Mouse (Mus musculus): ENCODE results near the gene Picalm. TPM values are rescaled to one million over a fixed set of nuclear protein-coding genes. Genes with fewer than 3 reads are reported as not detected.
"Not testable (repeated sequence)": the region's sequence is repeated elsewhere in the genome, so short reads cannot be mapped to it uniquely, and the experiment has no call there.

Gene Picalm
- total and polyA plus RNA-seq, 2 experiments, result 29.7 to 127 TPM

DNA sequence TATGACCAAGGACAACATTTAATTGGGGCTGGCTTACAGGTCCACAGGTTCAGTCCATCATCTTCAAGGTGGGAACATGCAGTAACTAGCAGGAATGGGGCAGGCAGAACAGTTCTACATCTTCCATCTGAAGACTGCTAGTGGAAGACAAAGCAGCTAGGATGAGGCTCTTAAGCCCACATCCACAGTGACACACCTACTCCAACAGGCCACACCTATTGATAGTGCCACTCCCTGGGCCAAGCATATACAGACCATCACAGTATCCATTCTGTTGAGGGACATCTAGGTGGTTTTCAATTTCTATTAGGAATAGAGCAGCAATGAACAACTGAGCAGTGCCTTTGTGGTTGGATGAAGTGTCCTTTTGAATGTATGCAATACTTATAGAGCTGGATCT is 80.9 kb downstream of the Picalm start:
- Histone ChIP-seq H3K27ac (replicated peaks; ENCODE audit: insufficient read depth, low read depth, low read length) (no peak overlapping the region), H3K4me3 (ENCODE audit: insufficient read depth, low read depth, low read length) (no peak overlapping the region), H3K79me2 (ENCODE audit: control insufficient read depth, insufficient read depth, low read length) (no peaks in the 10 kb centered on the region), H3K27me3 (ENCODE audit: control insufficient read depth, insufficient read depth, low read length) (no peaks in the 10 kb centered on the region), H3K9ac (ENCODE audit: low read depth, low read length) (no peak overlapping the region), H3K36me3 (ENCODE audit: control insufficient read depth, insufficient read depth, low read length) (peaks cover 27% of the 10 kb centered on the region), H3K4me1 (ENCODE audit: control insufficient read depth, insufficient read depth, low read length) (no peaks in the 10 kb centered on the region)
- DNase-seq (ENCODE audit: extremely low read depth, low read depth, low spot score), result no peak
- no peak for TF ChIP-seq CTCF (IDR thresholded peaks at IDR 0.05; ENCODE audit: low read depth, low read length)
- TF ChIP-seq POLR2A (IDR thresholded peaks at IDR 0.05; ENCODE audit: extremely low read depth, insufficient read depth, low read length), result no peak

- Histone ChIP-seq H3K4me1 (ENCODE audit: control insufficient read depth, insufficient read depth, low read length) (no peaks in the 10 kb centered on the region), H3K27me3 (ENCODE audit: control insufficient read depth, insufficient read depth, low read length) (no peaks in the 10 kb centered on the region), H3K36me3 (ENCODE audit: control insufficient read depth, insufficient read depth, low read length) (no peaks in the 10 kb centered on the region), H3K9ac (ENCODE audit: low read depth, low read length) (no peak overlapping the region), H3K79me2 (ENCODE audit: control insufficient read depth, insufficient read depth, low read length) (no peaks in the 10 kb centered on the region), H3K4me3 (ENCODE audit: insufficient read depth, low read depth, low read length) (no peak overlapping the region), H3K27ac (replicated peaks; ENCODE audit: insufficient read depth, low read depth, low read length) (no peak overlapping the region)
- DNase-seq (ENCODE audit: extremely low read depth, low read depth, low spot score), result no peak
- 84% methylated on average over 8 of the region's 8 CpGs for WGBS
- TF ChIP-seq POLR2A (IDR thresholded peaks at IDR 0.05; ENCODE audit: extremely low read depth, insufficient read depth, low read length) (no peak), CTCF (IDR thresholded peaks at IDR 0.05; ENCODE audit: low read depth, low read length) (no peak)
Observed at GRCm38 (mm10) chr7:90216511-90216910, 86.5 kb downstream of the Picalm start.

DNA sequence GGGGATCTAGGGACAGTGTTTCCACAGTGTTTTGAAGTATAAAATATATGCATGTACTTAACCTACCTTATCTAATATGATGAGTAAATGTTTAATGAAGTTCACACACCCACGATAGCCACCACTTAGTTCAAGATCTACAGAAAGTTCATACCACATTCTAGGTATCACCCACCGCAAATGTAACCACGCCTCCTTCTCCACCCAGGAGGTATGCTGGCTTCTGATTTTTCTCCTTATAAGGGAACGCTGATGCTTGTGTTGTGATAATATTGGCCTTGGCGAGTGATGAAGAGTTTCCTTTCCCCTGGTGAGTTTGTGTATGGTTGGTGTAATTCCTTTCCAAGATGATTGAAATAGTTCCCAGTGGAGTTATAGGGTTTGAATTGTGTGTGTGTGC is 88.1 kb downstream of the Picalm start:
- no peaks in the 10 kb centered on the region for H3K36me3 ChIP-seq (ENCODE audit: control insufficient read depth, insufficient read depth, low read length)
- no peak for DNase-seq (ENCODE audit: extremely low read depth, low read depth, low spot score)
- H3K27me3 ChIP-seq (ENCODE audit: control insufficient read depth, insufficient read depth, low read length), result no peaks in the 10 kb centered on the region
- no peaks in the 10 kb centered on the region for H3K4me1 ChIP-seq (ENCODE audit: control insufficient read depth, insufficient read depth, low read length)
- H3K27ac ChIP-seq (replicated peaks; ENCODE audit: insufficient read depth, low read depth, low read length), result no peak overlapping the region
- no peak overlapping the region for H3K4me3 ChIP-seq (ENCODE audit: insufficient read depth, low read depth, low read length)
- H3K9ac ChIP-seq (ENCODE audit: low read depth, low read length), result no peak overlapping the region
- no peak for TF ChIP-seq CTCF (IDR thresholded peaks at IDR 0.05; ENCODE audit: low read depth, low read length)
- no peak for TF ChIP-seq POLR2A (IDR thresholded peaks at IDR 0.05; ENCODE audit: extremely low read depth, insufficient read depth, low read length)
- 72% methylated on average over 5 of the region's 5 CpGs for WGBS
- H3K79me2 ChIP-seq (ENCODE audit: control insufficient read depth, insufficient read depth, low read length), result no peaks in the 10 kb centered on the region

GRCm38 (mm10) chr7:90221487-90221886 is 91.5 kb downstream of the Picalm start:
- WGBS, result 79% methylated on average over 2 of the region's 2 CpGs
- Histone ChIP-seq H3K36me3 (ENCODE audit: control insufficient read depth, insufficient read depth, low read length) (no peaks in the 10 kb centered on the region), H3K27ac (replicated peaks; ENCODE audit: insufficient read depth, low read depth, low read length) (no peak overlapping the region), H3K79me2 (ENCODE audit: control insufficient read depth, insufficient read depth, low read length) (no peaks in the 10 kb centered on the region), H3K27me3 (ENCODE audit: control insufficient read depth, insufficient read depth, low read length) (no peaks in the 10 kb centered on the region), H3K4me1 (ENCODE audit: control insufficient read depth, insufficient read depth, low read length) (no peaks in the 10 kb centered on the region), H3K9ac (ENCODE audit: low read depth, low read length) (no peak overlapping the region), H3K4me3 (ENCODE audit: insufficient read depth, low read depth, low read length) (no peak overlapping the region)
- no peak for TF ChIP-seq POLR2A (IDR thresholded peaks at IDR 0.05; ENCODE audit: extremely low read depth, insufficient read depth, low read length)
- no peak for TF ChIP-seq CTCF (IDR thresholded peaks at IDR 0.05; ENCODE audit: low read depth, low read length)
- no peak for DNase-seq (ENCODE audit: extremely low read depth, low read depth, low spot score)

GRCm38 (mm10) chr7:90228075-90228474 is 98.1 kb downstream of the Picalm start:
- Histone ChIP-seq H3K79me2 (ENCODE audit: control insufficient read depth, insufficient read depth, low read length) (no peaks in the 10 kb centered on the region), H3K4me1 (ENCODE audit: control insufficient read depth, insufficient read depth, low read length) (no peaks in the 10 kb centered on the region), H3K9ac (ENCODE audit: low read depth, low read length) (no peak overlapping the region), H3K27ac (replicated peaks; ENCODE audit: insufficient read depth, low read depth, low read length) (no peak overlapping the region), H3K4me3 (ENCODE audit: insufficient read depth, low read depth, low read length) (no peak overlapping the region), H3K36me3 (ENCODE audit: control insufficient read depth, insufficient read depth, low read length) (no peaks in the 10 kb centered on the region), H3K27me3 (ENCODE audit: control insufficient read depth, insufficient read depth, low read length) (no peaks in the 10 kb centered on the region)
- WGBS, result 69% methylated on average over 4 of the region's 4 CpGs
- TF ChIP-seq POLR2A (IDR thresholded peaks at IDR 0.05; ENCODE audit: extremely low read depth, insufficient read depth, low read length) (no peak), CTCF (IDR thresholded peaks at IDR 0.05; ENCODE audit: low read depth, low read length) (no peak)
- DNase-seq (ENCODE audit: extremely low read depth, low read depth, low spot score), result no peak

- not testable (repeated sequence) for DNase-seq (ENCODE audit: extremely low read depth, low read depth, low spot score); H3K9ac ChIP-seq (ENCODE audit: low read depth, low read length)
- peak; percentile 11; the same call in 1 of the 2 replicates for TF ChIP-seq CTCF (IDR thresholded peaks at IDR 0.05; ENCODE audit: low read depth, low read length)
Observed at GRCm38 (mm10) chr7:90228884-90229283, 98.9 kb downstream of the Picalm start.

More at GRCm38 (mm10) chr7:90228884-90229283, 98.9 kb downstream of the Picalm start:
- not testable (repeated sequence) for H3K36me3 ChIP-seq (ENCODE audit: control insufficient read depth, insufficient read depth, low read length); H3K27me3 ChIP-seq (ENCODE audit: control insufficient read depth, insufficient read depth, low read length); H3K27ac ChIP-seq (replicated peaks; ENCODE audit: insufficient read depth, low read depth, low read length); H3K4me3 ChIP-seq (ENCODE audit: insufficient read depth, low read depth, low read length); H3K79me2 ChIP-seq (ENCODE audit: control insufficient read depth, insufficient read depth, low read length); H3K4me1 ChIP-seq (ENCODE audit: control insufficient read depth, insufficient read depth, low read length)

All from liver, adult 2 months (tissue).